Mouse (Mus musculus) neutrophil, adult 65 days (primary cell): ENCODE measurements around the gene Cacna2d1. TPM values are rescaled to one million over a fixed set of nuclear protein-coding genes. Genes with fewer than 3 reads are reported as not detected.

Source experiments
- total RNA-seq: library from RNA; stranded (reverse); gene quantifications from 2 replicates; pipeline ENCODE4 v1.2.4, GENCODE M21; 2023

Cacna2d1 gene
- 0.07 TPM in 1 of 2 replicates, not detected in the other for total RNA-seq

DNA sequence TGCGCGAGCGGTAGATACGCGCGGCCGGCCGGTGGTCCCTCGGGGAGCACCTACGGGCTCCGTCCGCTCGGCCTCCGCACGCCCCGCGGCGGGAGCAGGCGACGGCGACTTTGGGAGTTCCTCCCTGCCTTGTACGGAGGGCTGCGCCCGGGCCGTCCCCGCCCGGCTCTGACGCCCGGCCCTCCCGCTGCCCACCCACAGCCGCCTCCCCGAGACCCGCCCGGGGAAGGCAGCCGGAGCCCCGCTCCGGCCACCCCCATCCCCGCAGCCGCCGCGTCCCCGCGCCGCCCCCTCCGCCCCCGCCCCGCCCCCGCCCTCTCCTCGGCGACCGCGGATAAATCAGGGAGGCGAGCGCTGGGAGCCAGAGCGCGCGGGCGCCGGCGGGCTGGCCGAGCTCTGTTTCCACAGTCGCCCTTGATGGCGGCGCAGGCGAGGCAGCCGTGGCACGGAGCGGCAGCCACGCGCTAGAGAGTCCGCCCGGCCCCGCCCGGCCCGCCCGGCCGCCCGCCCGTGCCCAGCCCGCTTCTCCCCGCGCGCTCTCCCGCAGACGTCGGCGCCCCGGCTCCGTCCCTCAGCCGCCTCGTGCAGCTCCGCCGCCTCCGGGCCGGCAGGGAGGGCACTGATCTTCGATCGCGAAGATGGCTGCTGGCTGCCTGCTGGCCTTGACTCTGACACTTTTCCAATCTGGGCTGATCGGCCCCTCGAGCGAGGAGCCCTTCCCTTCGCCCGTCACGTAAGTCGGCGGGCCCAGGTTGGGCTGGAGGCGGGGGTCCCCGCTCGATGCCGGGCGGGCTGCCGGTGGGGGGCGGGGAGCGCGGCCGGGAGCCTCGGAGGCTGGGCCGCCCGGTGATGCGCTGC, at the start of gene Cacna2d1:
Cacna2d1 (plus strand) TSS at position 316 of the 858 bp plus-strand sequence.

Other genes with a start within 250 kb of the Cacna2d1 start
- not detected in 2 replicates for gene Speer4c, start 220.4 kb upstream of the Cacna2d1 start, total RNA-seq